Mouse (Mus musculus) gastrocnemius, postnatal 14 days (tissue): ENCODE results near the gene Erg28. TPM values are rescaled to one million over a fixed set of nuclear protein-coding genes. Genes with fewer than 3 reads are reported as not detected.

ENCODE experiments used
- total RNA-seq, 2 experiments: library from RNA; stranded (reverse); gene quantifications; 2 replicates each; pipeline ENCODE4 v1.2.3; 2021

The Erg28 gene
- total RNA-seq, 2 experiments from 2014 or later, result 4.1 to 7.2 TPM

Other genes with a start within 250 kb of the Erg28 start
- 10 to 100 TPM in 1 of 2 experiments, 1 to 10 TPM in 1; 9.4 to 11.6 TPM for gene Jdp2, start 225.5 kb downstream of the Erg28 start, total RNA-seq
- gene Batf, start 137.9 kb downstream of the Erg28 start, total RNA-seq, result under 1 TPM; 0.29 to 0.40 TPM
- 1 to 10 TPM; 1.4 to 3.0 TPM for gene Flvcr2, start 78.0 kb downstream of the Erg28 start, total RNA-seq
- gene Ttll5, start 109 bp upstream of the Erg28 start, total RNA-seq, result 1 to 10 TPM; 7.8 to 8.2 TPM